Mouse (Mus musculus): ENCODE results near the gene Sh3bp2. TPM values are rescaled to one million over a fixed set of nuclear protein-coding genes. Genes with fewer than 3 reads are reported as not detected.

Sh3bp2 gene
- total RNA-seq, 2 experiments from 2014 or later, result 3.2 to 4.5 TPM

Small RNA genes within 50 kb of the gene (microRNA-seq; reads per million reads assigned to microRNA genes)
- gene Mir7036b, result 0.21 to 1.2 reads per million in 2 experiments

Other genes with a start within 250 kb of the Sh3bp2 start
- gene Zfyve28, start 237.4 kb upstream of the Sh3bp2 start, total RNA-seq (2021), result 10 to 100 TPM; 32.0 to 33.1 TPM
- gene Cfap99, start 237.2 kb upstream of the Sh3bp2 start, total RNA-seq (2021), result under 1 TPM; 0.32 to 0.40 TPM
- gene Rnf4, start 189.5 kb upstream of the Sh3bp2 start, total RNA-seq (2021), result 10 to 100 TPM; 84.8 to 85.9 TPM
- 10 to 100 TPM; 41.3 to 42.7 TPM for gene Fam193a, start 155.9 kb upstream of the Sh3bp2 start, total RNA-seq (2021)
- gene Tnip2, start 11.8 kb upstream of the Sh3bp2 start, total RNA-seq (2021), result 10 to 100 TPM; 22.5 to 26.3 TPM
- gene Add1, start 47.8 kb downstream of the Sh3bp2 start, total RNA-seq (2021), result 100 to 1,000 TPM; 441 to 450 TPM
- 10 to 100 TPM; 35.3 to 49.4 TPM for gene Mfsd10, start 111.4 kb downstream of the Sh3bp2 start, total RNA-seq (2021)
- 10 to 100 TPM; 13.0 to 15.1 TPM for gene Nop14, start 134.3 kb downstream of the Sh3bp2 start, total RNA-seq (2021)
- gene Grk4, start 134.5 kb downstream of the Sh3bp2 start, total RNA-seq (2021), result 1 to 10 TPM; 6.6 to 7.0 TPM
- gene Htt, start 235.9 kb downstream of the Sh3bp2 start, total RNA-seq (2021), result 10 to 100 TPM; 77.8 to 83.4 TPM

All from layer of hippocampus, postnatal 36 days (tissue).